Mouse (Mus musculus) embryonic facial prominence, embryonic 11.5 days (tissue): ENCODE data around the gene 5730596B20Rik. TPM values are rescaled to one million over a fixed set of nuclear protein-coding genes. Genes with fewer than 3 reads are reported as not detected.

Experiments used
- microRNA counts: library from miRNA; unstranded; fragments of <30 nt; microRNA quantifications from one replicate; lab custom pipeline; 2016
- microRNA-seq: library from miRNA; unstranded; fragments of <30 nt; microRNA quantifications from one replicate; pipeline ENCODE4, GENCODE M21; 2016; ENCODE audit warnings: borderline number of aligned reads
- polyA plus RNA-seq: library from polyadenylated mRNA; unstranded; fragments of >200 nt; fragmentation: Nextera tagmentation; extraction: Ambion mirVana; gene quantifications from 2 replicates; pipeline ENCODE4 v1.2.1, GENCODE M21; 2014

5730596B20Rik gene
- polyA plus RNA-seq, 1 experiment from 2014 or later, result 0.13 TPM

MicroRNAs encoded within 50 kb of the gene (microRNA counts, 519-probe panel; counts per million panel counts)
- not detected for microRNA mmu-miR-196b (lab: Ali Mortazavi, UCI)

Small RNAs within 50 kb of the gene (microRNA-seq; reads per million reads assigned to microRNA genes)
- gene Mir196b, result 28.2 reads per million, percentile 25 among the genes with 10 or more reads in this experiment

Other genes with a start within 250 kb of the 5730596B20Rik start
- gene Skap2, start 164.9 kb upstream of the 5730596B20Rik start, polyA plus RNA-seq, result 10.4 and 10.5 TPM in 2 replicates
- gene Hoxa1, start 19.2 kb upstream of the 5730596B20Rik start, polyA plus RNA-seq, result 1.1 TPM in 2 replicates
- gene Hoxa2, start 12.7 kb upstream of the 5730596B20Rik start, polyA plus RNA-seq, result 19.4 and 24.1 TPM in 2 replicates
- 0.31 and 0.34 TPM in 2 replicates for gene Hoxa4, start 14.3 kb downstream of the 5730596B20Rik start, polyA plus RNA-seq
- gene Hoxa5, start 27.1 kb downstream of the 5730596B20Rik start, polyA plus RNA-seq, result 0.39 and 1.4 TPM in 2 replicates
- gene Hoxa6, start 31.2 kb downstream of the 5730596B20Rik start, polyA plus RNA-seq, result not detected in 2 replicates
- gene Hoxa3, start 35.8 kb downstream of the 5730596B20Rik start, polyA plus RNA-seq, result 0.88 and 0.91 TPM in 2 replicates
- 0.38 TPM in 1 of 2 replicates, not detected in the other for gene Gm28308, start 35.8 kb downstream of the 5730596B20Rik start, polyA plus RNA-seq
- 0.26 and 0.34 TPM in 2 replicates for gene Hoxa7, start 44.4 kb downstream of the 5730596B20Rik start, polyA plus RNA-seq
- 0.11 and 0.56 TPM in 2 replicates for gene Hoxa9, start 53.6 kb downstream of the 5730596B20Rik start, polyA plus RNA-seq
- 0.20 TPM in 1 of 2 replicates, not detected in the other for gene Hoxa10, start 63.4 kb downstream of the 5730596B20Rik start, polyA plus RNA-seq
- not detected in 2 replicates for gene Hoxa11, start 68.3 kb downstream of the 5730596B20Rik start, polyA plus RNA-seq
- not detected in 2 replicates for gene Hoxa13, start 83.4 kb downstream of the 5730596B20Rik start, polyA plus RNA-seq
- gene Evx1, start 136.0 kb downstream of the 5730596B20Rik start, polyA plus RNA-seq, result 0.22 and 0.67 TPM in 2 replicates